Mouse (Mus musculus): ENCODE data around the gene Phlda1.

GRCm38 (mm10) chr10:111530398-111530797, 24.3 kb downstream of the Phlda1 start:
- TF ChIP-seq POLR2A (IDR thresholded peaks at IDR 0.05; ENCODE audit: low read depth, low read length) (no peak), CTCF (IDR thresholded peaks at IDR 0.05; ENCODE audit: borderline replicate concordance, insufficient read depth, low read length) (no peak)
